Mouse (Mus musculus): ENCODE data around the gene Cald1. TPM values are rescaled to one million over a fixed set of nuclear protein-coding genes. Genes with fewer than 3 reads are reported as not detected.

Cald1 gene
- polyA plus RNA-seq, 1 experiment: 37.4 TPM

DNA sequence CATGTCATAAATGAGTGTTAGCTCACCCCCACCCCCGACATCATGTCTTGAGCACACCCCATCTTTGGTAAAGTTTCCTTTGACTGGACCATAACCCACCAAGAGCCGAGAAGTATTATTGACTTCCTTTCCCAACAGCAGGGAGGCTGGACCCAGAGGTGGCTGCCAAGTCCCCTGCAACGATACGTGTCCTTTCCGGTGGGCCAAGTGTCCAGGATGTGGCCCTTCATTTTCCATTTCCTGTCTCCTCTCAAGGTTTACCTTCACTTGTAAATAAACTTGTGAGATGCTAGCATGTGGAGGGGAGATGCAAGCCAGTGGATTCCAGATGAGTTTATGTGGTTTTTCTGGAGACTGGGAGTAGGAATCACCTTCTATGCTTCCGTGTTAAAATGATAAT, 132.7 kb downstream of the Cald1 start:
- Histone ChIP-seq H3K4me1 (ENCODE audit: control insufficient read depth, insufficient read depth, low read length) (peaks cover 11% of the 10 kb centered on the region; the same call in 1 of the 2 replicates), H3K4me3 (replicated peaks; ENCODE audit: extremely low read depth, low read depth, low read length) (no peak overlapping the region)
- DNase-seq: no peak
- TF ChIP-seq CTCF (IDR thresholded peaks at IDR 0.05; ENCODE audit: insufficient read depth, low read length) (no peak), POLR2A (IDR thresholded peaks at IDR 0.05; ENCODE audit: borderline replicate concordance, extremely low read depth, low read depth, low read length) (no peak)
- WGBS: 40% methylated on average over 6 of the region's 6 CpGs

GRCm38 (mm10) chr6:34731529-34731928, 133.2 kb downstream of the Cald1 start:
- no peak overlapping the region for H3K4me3 ChIP-seq (replicated peaks; ENCODE audit: extremely low read depth, low read depth, low read length)
- DNase-seq: no peak
- TF ChIP-seq CTCF (IDR thresholded peaks at IDR 0.05; ENCODE audit: insufficient read depth, low read length) (no peak), POLR2A (IDR thresholded peaks at IDR 0.05; ENCODE audit: borderline replicate concordance, extremely low read depth, low read depth, low read length) (no peak)
- 81% methylated on average over 9 of the region's 9 CpGs for WGBS
- peaks cover 11% of the 10 kb centered on the region; the same call in 1 of the 2 replicates for H3K4me1 ChIP-seq (ENCODE audit: control insufficient read depth, insufficient read depth, low read length)

- Histone ChIP-seq H3K4me1 (ENCODE audit: control insufficient read depth, insufficient read depth, low read length) (peaks cover 4% of the 10 kb centered on the region), H3K4me3 (replicated peaks; ENCODE audit: extremely low read depth, low read depth, low read length) (no peak overlapping the region)
- TF ChIP-seq POLR2A (IDR thresholded peaks at IDR 0.05; ENCODE audit: borderline replicate concordance, extremely low read depth, low read depth, low read length) (no peak), CTCF (IDR thresholded peaks at IDR 0.05; ENCODE audit: insufficient read depth, low read length) (no peak)
- DNase-seq: no peak
- WGBS: 73% methylated on average over 13 of the region's 13 CpGs
Observed at GRCm38 (mm10) chr6:34734940-34735695, 136.8 kb downstream of the Cald1 start.

GRCm38 (mm10) chr6:34736934-34737333, 138.6 kb downstream of the Cald1 start:
- no peak for TF ChIP-seq POLR2A (IDR thresholded peaks at IDR 0.05; ENCODE audit: borderline replicate concordance, extremely low read depth, low read depth, low read length)
- TF ChIP-seq CTCF (IDR thresholded peaks at IDR 0.05; ENCODE audit: insufficient read depth, low read length): no peak
- DNase-seq: no peak
- Histone ChIP-seq H3K4me1 (ENCODE audit: control insufficient read depth, insufficient read depth, low read length) (no peaks in the 10 kb centered on the region; the same call in none of the 2 replicates), H3K4me3 (replicated peaks; ENCODE audit: extremely low read depth, low read depth, low read length) (no peak overlapping the region)
- 58% methylated on average over 2 of the region's 2 CpGs for WGBS

GRCm38 (mm10) chr6:34743946-34744345, 145.6 kb downstream of the Cald1 start:
- TF ChIP-seq POLR2A (IDR thresholded peaks at IDR 0.05; ENCODE audit: borderline replicate concordance, extremely low read depth, low read depth, low read length) (no peak), CTCF (IDR thresholded peaks at IDR 0.05; ENCODE audit: insufficient read depth, low read length) (no peak)
- H3K4me3 ChIP-seq (replicated peaks; ENCODE audit: extremely low read depth, low read depth, low read length): no peak overlapping the region
- no peak for DNase-seq
- no peaks in the 10 kb centered on the region; the same call in none of the 2 replicates for H3K4me1 ChIP-seq (ENCODE audit: control insufficient read depth, insufficient read depth, low read length)
- WGBS: 60% methylated on average over 4 of the region's 4 CpGs

GRCm38 (mm10) chr6:34747846-34748245, 149.5 kb downstream of the Cald1 start:
- TF ChIP-seq CTCF (IDR thresholded peaks at IDR 0.05; ENCODE audit: insufficient read depth, low read length) (no peak), POLR2A (IDR thresholded peaks at IDR 0.05; ENCODE audit: borderline replicate concordance, extremely low read depth, low read depth, low read length) (no peak)
- Histone ChIP-seq H3K4me1 (ENCODE audit: control insufficient read depth, insufficient read depth, low read length) (no peaks in the 10 kb centered on the region), H3K4me3 (replicated peaks; ENCODE audit: extremely low read depth, low read depth, low read length) (no peak overlapping the region)
- 68% methylated on average over 6 of the region's 6 CpGs for WGBS
- no peak for DNase-seq

- WGBS: 92% methylated on average over 11 of the region's 11 CpGs
- no peak for DNase-seq
- no peak for TF ChIP-seq POLR2A (IDR thresholded peaks at IDR 0.05; ENCODE audit: borderline replicate concordance, extremely low read depth, low read depth, low read length)
- no peak for TF ChIP-seq CTCF (IDR thresholded peaks at IDR 0.05; ENCODE audit: insufficient read depth, low read length)
- H3K4me1 ChIP-seq (ENCODE audit: control insufficient read depth, insufficient read depth, low read length): no peaks in the 10 kb centered on the region
- H3K4me3 ChIP-seq (replicated peaks; ENCODE audit: extremely low read depth, low read depth, low read length): no peak overlapping the region
Observed at GRCm38 (mm10) chr6:34748566-34748965, 150.3 kb downstream of the Cald1 start.

- no peak for DNase-seq
- H3K4me3 ChIP-seq (replicated peaks; ENCODE audit: extremely low read depth, low read depth, low read length): no peak overlapping the region
- no peaks in the 10 kb centered on the region for H3K4me1 ChIP-seq (ENCODE audit: control insufficient read depth, insufficient read depth, low read length)
- 73% methylated on average over 6 of the region's 6 CpGs for WGBS
- TF ChIP-seq CTCF (IDR thresholded peaks at IDR 0.05; ENCODE audit: insufficient read depth, low read length) (no peak), POLR2A (IDR thresholded peaks at IDR 0.05; ENCODE audit: borderline replicate concordance, extremely low read depth, low read depth, low read length) (no peak)
Observed at GRCm38 (mm10) chr6:34749526-34749925, 151.2 kb downstream of the Cald1 start.

- 58% methylated on average over 7 of the region's 7 CpGs for WGBS
Observed at GRCm38 (mm10) chr6:34750487-34751120, 152.3 kb downstream of the Cald1 start.

DNA sequence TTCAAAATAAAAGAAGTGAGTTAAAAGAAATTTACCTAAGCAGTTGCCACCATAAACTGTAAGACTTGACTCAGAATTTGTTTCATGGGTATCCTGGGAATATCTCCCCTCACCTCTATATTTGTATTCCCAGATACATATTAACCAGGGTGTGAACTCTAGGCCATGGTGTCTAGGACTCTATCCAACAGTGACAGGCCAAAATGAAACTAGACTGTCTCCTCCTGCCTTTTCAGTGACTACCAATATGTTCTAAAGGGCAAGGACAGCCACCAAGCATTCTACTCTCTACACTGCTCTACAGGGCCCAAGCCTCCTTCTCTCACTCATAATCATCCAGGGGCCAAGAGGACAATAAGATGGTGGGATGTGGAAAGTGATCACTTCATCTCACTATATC, 153.3 kb downstream of the Cald1 start:
- Histone ChIP-seq H3K4me1 (ENCODE audit: control insufficient read depth, insufficient read depth, low read length) (no peaks in the 10 kb centered on the region), H3K4me3 (replicated peaks; ENCODE audit: extremely low read depth, low read depth, low read length) (no peak overlapping the region)
- DNase-seq: no peak
- no peak for TF ChIP-seq CTCF (IDR thresholded peaks at IDR 0.05; ENCODE audit: insufficient read depth, low read length)
- TF ChIP-seq POLR2A (IDR thresholded peaks at IDR 0.05; ENCODE audit: borderline replicate concordance, extremely low read depth, low read depth, low read length): no peak

More at GRCm38 (mm10) chr6:34750487-34751120, 152.3 kb downstream of the Cald1 start:
- TF ChIP-seq CTCF (IDR thresholded peaks at IDR 0.05; ENCODE audit: insufficient read depth, low read length) (no peak), POLR2A (IDR thresholded peaks at IDR 0.05; ENCODE audit: borderline replicate concordance, extremely low read depth, low read depth, low read length) (no peak)
- Histone ChIP-seq H3K4me3 (replicated peaks; ENCODE audit: extremely low read depth, low read depth, low read length) (no peak overlapping the region), H3K4me1 (ENCODE audit: control insufficient read depth, insufficient read depth, low read length) (no peaks in the 10 kb centered on the region)
- no peak for DNase-seq

Measured in lung, adult 2 months (tissue).